Mouse (Mus musculus): ENCODE data around the gene Mrps23. TPM values are rescaled to one million over a fixed set of nuclear protein-coding genes. Genes with fewer than 3 reads are reported as not detected.
A peak's percentile ranks its signal among the peaks of the same experiment; 100 is the strongest.

Gene Mrps23
- polyA plus RNA-seq, 1 experiment from 2014 or later: 62.4 TPM

GRCm38 (mm10) chr11:88221929-88222475 is 17.8 kb downstream of the Mrps23 start:
- H3K4me3 ChIP-seq: no peak overlapping the region
- 82% methylated on average over 15 of the region's 15 CpGs for WGBS
- no peaks in the 10 kb centered on the region for H3K27me3 ChIP-seq (replicated peaks)
- no peaks in the 10 kb centered on the region for H3K36me3 ChIP-seq (replicated peaks)
- H3K9me3 ChIP-seq: no peaks in the 10 kb centered on the region
- no peak overlapping the region for H3K9ac ChIP-seq
- no peaks in the 10 kb centered on the region for H3K4me1 ChIP-seq
- ATAC-seq (replicated peaks): no peak
- no peak overlapping the region for H3K27ac ChIP-seq
- H3K4me2 ChIP-seq: no peak overlapping the region

GRCm38 (mm10) chr11:88227001-88227957 is 23.1 kb downstream of the Mrps23 start:
- Histone ChIP-seq H3K9ac (no peak overlapping the region), H3K27me3 (replicated peaks) (no peaks in the 10 kb centered on the region), H3K36me3 (replicated peaks) (no peaks in the 10 kb centered on the region), H3K4me1 (no peaks in the 10 kb centered on the region), H3K4me3 (no peak overlapping the region), H3K27ac (no peak overlapping the region), H3K4me2 (no peak overlapping the region), H3K9me3 (no peaks in the 10 kb centered on the region)
- WGBS: 91% methylated on average over 17 of the region's 17 CpGs
- no peak for ATAC-seq (replicated peaks)

GRCm38 (mm10) chr11:88231213-88231790 is 27.1 kb downstream of the Mrps23 start:
- H3K4me1 ChIP-seq: peaks cover 21% of the 10 kb centered on the region
- H3K27me3 ChIP-seq (replicated peaks): no peaks in the 10 kb centered on the region
- no peak overlapping the region for H3K4me3 ChIP-seq
- no peak for ATAC-seq (replicated peaks)
- no peak overlapping the region for H3K9ac ChIP-seq
- no peaks in the 10 kb centered on the region for H3K36me3 ChIP-seq (replicated peaks)
- 75% methylated on average over 4 of the region's 4 CpGs for WGBS
- H3K4me2 ChIP-seq: no peak overlapping the region
- H3K9me3 ChIP-seq: no peaks in the 10 kb centered on the region
- H3K27ac ChIP-seq: no peak overlapping the region

- Histone ChIP-seq H3K9me3 (no peaks in the 10 kb centered on the region), H3K4me1 (peaks cover 25% of the 10 kb centered on the region), H3K9ac (no peak overlapping the region), H3K4me2 (no peak overlapping the region), H3K4me3 (no peak overlapping the region), H3K27ac (peak overlapping the region; percentile 65), H3K36me3 (replicated peaks) (no peaks in the 10 kb centered on the region), H3K27me3 (replicated peaks) (no peaks in the 10 kb centered on the region)
- WGBS: 38% methylated on average over 17 of the region's 17 CpGs
- ATAC-seq (replicated peaks): 0 out of 2 replicates have a peak, but pooled peaks have one; percentile 48
Measured at GRCm38 (mm10) chr11:88233528-88234427, 29.6 kb downstream of the Mrps23 start.

GRCm38 (mm10) chr11:88234789-88235188 is 30.6 kb downstream of the Mrps23 start:
- no peak for ATAC-seq (replicated peaks)
- WGBS: 43% methylated on average over 4 of the region's 4 CpGs

GRCm38 (mm10) chr11:88235221-88236203 is 31.3 kb downstream of the Mrps23 start:
- Histone ChIP-seq H3K27ac (no peak overlapping the region), H3K9ac (no peak overlapping the region), H3K4me2 (no peak overlapping the region), H3K4me3 (no peak overlapping the region), H3K36me3 (replicated peaks) (no peaks in the 10 kb centered on the region), H3K27me3 (replicated peaks) (no peaks in the 10 kb centered on the region), H3K9me3 (no peaks in the 10 kb centered on the region), H3K4me1 (peaks cover 35% of the 10 kb centered on the region)
- 6% methylated on average over 23 of the region's 23 CpGs for WGBS
- no peak for ATAC-seq (replicated peaks)

More at GRCm38 (mm10) chr11:88234789-88235188, 30.6 kb downstream of the Mrps23 start:
- Histone ChIP-seq H3K4me2 (no peak overlapping the region), H3K27ac (no peak overlapping the region), H3K27me3 (replicated peaks) (no peaks in the 10 kb centered on the region), H3K4me3 (no peak overlapping the region), H3K9ac (no peak overlapping the region), H3K36me3 (replicated peaks) (no peaks in the 10 kb centered on the region), H3K9me3 (no peaks in the 10 kb centered on the region), H3K4me1 (peaks cover 30% of the 10 kb centered on the region)

- WGBS: 36% methylated on average over 10 of the region's 10 CpGs
- H3K36me3 ChIP-seq (replicated peaks): no peaks in the 10 kb centered on the region
- H3K9ac ChIP-seq: no peak overlapping the region
- no peaks in the 10 kb centered on the region for H3K27me3 ChIP-seq (replicated peaks)
- no peak overlapping the region for H3K4me2 ChIP-seq
- ATAC-seq (replicated peaks): 0 out of 2 replicates have a peak, but pooled peaks have one; percentile 9
- H3K27ac ChIP-seq: peak overlapping the region; percentile 55; the same call in 1 of the 2 replicates
- no peak overlapping the region for H3K4me3 ChIP-seq
- no peaks in the 10 kb centered on the region for H3K9me3 ChIP-seq
- peaks cover 38% of the 10 kb centered on the region for H3K4me1 ChIP-seq
Measured at GRCm38 (mm10) chr11:88240275-88240674, 36.1 kb downstream of the Mrps23 start.

GRCm38 (mm10) chr11:88240736-88241353 is 36.7 kb downstream of the Mrps23 start:
- H3K4me2 ChIP-seq: no peak overlapping the region
- peaks cover 32% of the 10 kb centered on the region for H3K4me1 ChIP-seq

GRCm38 (mm10) chr11:88241468-88242301 is 37.5 kb downstream of the Mrps23 start:
- Histone ChIP-seq H3K36me3 (replicated peaks) (no peaks in the 10 kb centered on the region), H3K4me3 (no peak overlapping the region), H3K4me2 (no peak overlapping the region), H3K27me3 (replicated peaks) (no peaks in the 10 kb centered on the region), H3K27ac (peak overlapping the region; percentile 53), H3K9me3 (no peaks in the 10 kb centered on the region), H3K4me1 (peaks cover 29% of the 10 kb centered on the region), H3K9ac (no peak overlapping the region)
- WGBS: 31% methylated on average over 12 of the region's 12 CpGs
- no peak for ATAC-seq (replicated peaks)

More at GRCm38 (mm10) chr11:88240736-88241353, 36.7 kb downstream of the Mrps23 start:
- 3% methylated on average over 10 of the region's 10 CpGs for WGBS
- Histone ChIP-seq H3K9ac (no peak overlapping the region), H3K27ac (peak overlapping the region; percentile 55), H3K4me3 (no peak overlapping the region), H3K36me3 (replicated peaks) (no peaks in the 10 kb centered on the region), H3K9me3 (no peaks in the 10 kb centered on the region), H3K27me3 (replicated peaks) (no peaks in the 10 kb centered on the region)
- peak; percentile 83 for ATAC-seq (replicated peaks)

GRCm38 (mm10) chr11:88245581-88246170 is 41.5 kb downstream of the Mrps23 start:
- Histone ChIP-seq H3K27ac (no peak overlapping the region), H3K9ac (no peak overlapping the region), H3K27me3 (replicated peaks) (no peaks in the 10 kb centered on the region), H3K4me1 (peaks cover 14% of the 10 kb centered on the region), H3K4me3 (no peak overlapping the region), H3K9me3 (no peaks in the 10 kb centered on the region), H3K4me2 (no peak overlapping the region), H3K36me3 (replicated peaks) (no peaks in the 10 kb centered on the region)
- WGBS: 85% methylated on average over 14 of the region's 14 CpGs
- ATAC-seq (replicated peaks): no peak
